Mouse (Mus musculus) embryonic fibroblast, embryonic 13.5 days (primary cell): Measurements from ENCODE around the gene Rpl7a.

Experiments used
- CTCF ChIP-seq: IDR thresholded peaks from 2 replicates; pipeline ENCODE4 v1.5.1; 2011; ENCODE audit warnings: mild to moderate bottlenecking, control low read depth, low read length, moderate library complexity, borderline replicate concordance; ENCODE audit not compliant: insufficient read depth
- POLR2A ChIP-seq: IDR thresholded peaks from 2 replicates; pipeline ENCODE4 v1.6.1; 2011; ENCODE audit warnings: low read depth, mild to moderate bottlenecking, control low read depth, low read length, moderate library complexity

- TF ChIP-seq POLR2A = no peak; the same call in 1 of the 2 replicates
- TF ChIP-seq CTCF = no peak
These were observed 6.2 kb downstream of the Rpl7a start for GRCm38 (mm10) chr2:26916738-26917137.
